Mouse (Mus musculus): ENCODE results near the gene Kmt5a. TPM values are rescaled to one million over a fixed set of nuclear protein-coding genes. Genes with fewer than 3 reads are reported as not detected.

Kmt5a gene
- polyA plus RNA-seq, 1 experiment: 81.1 TPM

DNA sequence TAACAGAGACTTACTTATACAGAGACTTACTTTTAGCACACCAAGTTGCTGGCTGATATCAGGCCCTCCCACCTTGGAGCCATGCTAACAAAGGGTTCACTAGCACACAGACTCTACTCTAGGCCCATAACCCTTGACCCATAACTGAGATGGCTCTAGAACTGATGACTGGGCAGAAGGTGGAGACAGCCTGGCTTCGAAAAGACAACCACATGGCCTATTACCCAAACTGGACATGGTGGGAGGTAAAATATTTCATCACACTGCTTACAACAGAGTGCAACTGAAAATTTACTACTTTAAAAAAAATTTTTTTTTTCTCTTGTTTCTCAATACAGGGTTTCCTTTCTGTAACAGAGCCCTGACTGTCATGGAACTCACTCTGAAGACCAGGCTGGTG is 28.0 kb downstream of the Kmt5a start:
- H3K27me3 ChIP-seq (replicated peaks; ENCODE audit: control insufficient read depth, insufficient read depth, low read length): no peaks in the 10 kb centered on the region
- peaks cover 6% of the 10 kb centered on the region; the same call in 1 of the 2 replicates for H3K36me3 ChIP-seq (ENCODE audit: control insufficient read depth, insufficient read depth, low read length)
- TF ChIP-seq POLR2A (IDR thresholded peaks at IDR 0.05; ENCODE audit: low read depth, low read length) (no peak), CTCF (conservative IDR thresholded peaks at IDR 0.05; ENCODE audit: insufficient read depth, insufficient read length, low read depth, low read length) (no peak)
- H3K4me1 ChIP-seq (ENCODE audit: control insufficient read depth, insufficient read depth, low read length): peaks cover 6% of the 10 kb centered on the region
- no peak overlapping the region for H3K4me3 ChIP-seq (ENCODE audit: insufficient read depth, low read depth, low read length)
- WGBS: 61% methylated on average over 1 of the region's 1 CpGs
- DNase-seq: peak; percentile 61
- no peak overlapping the region for H3K27ac ChIP-seq (ENCODE audit: insufficient read depth, low read depth, low read length)

GRCm38 (mm10) chr5:124468365-124468764 is 28.6 kb downstream of the Kmt5a start:
- Histone ChIP-seq H3K27me3 (replicated peaks; ENCODE audit: control insufficient read depth, insufficient read depth, low read length) (no peaks in the 10 kb centered on the region), H3K4me3 (ENCODE audit: insufficient read depth, low read depth, low read length) (no peak overlapping the region), H3K36me3 (ENCODE audit: control insufficient read depth, insufficient read depth, low read length) (peaks cover 6% of the 10 kb centered on the region; the same call in 1 of the 2 replicates), H3K4me1 (ENCODE audit: control insufficient read depth, insufficient read depth, low read length) (peaks cover 6% of the 10 kb centered on the region), H3K27ac (ENCODE audit: insufficient read depth, low read depth, low read length) (no peak overlapping the region)
- TF ChIP-seq POLR2A (IDR thresholded peaks at IDR 0.05; ENCODE audit: low read depth, low read length): no peak
- DNase-seq: no peak
- 82% methylated on average over 7 of the region's 7 CpGs for WGBS

- TF ChIP-seq CTCF (conservative IDR thresholded peaks at IDR 0.05; ENCODE audit: insufficient read depth, insufficient read length, low read depth, low read length) (no peak), POLR2A (IDR thresholded peaks at IDR 0.05; ENCODE audit: low read depth, low read length) (no peak)
- peaks cover 6% of the 10 kb centered on the region; the same call in 1 of the 2 replicates for H3K36me3 ChIP-seq (ENCODE audit: control insufficient read depth, insufficient read depth, low read length)
- DNase-seq: no peak
These were observed 29.8 kb downstream of the Kmt5a start for GRCm38 (mm10) chr5:124469486-124469885.

DNA sequence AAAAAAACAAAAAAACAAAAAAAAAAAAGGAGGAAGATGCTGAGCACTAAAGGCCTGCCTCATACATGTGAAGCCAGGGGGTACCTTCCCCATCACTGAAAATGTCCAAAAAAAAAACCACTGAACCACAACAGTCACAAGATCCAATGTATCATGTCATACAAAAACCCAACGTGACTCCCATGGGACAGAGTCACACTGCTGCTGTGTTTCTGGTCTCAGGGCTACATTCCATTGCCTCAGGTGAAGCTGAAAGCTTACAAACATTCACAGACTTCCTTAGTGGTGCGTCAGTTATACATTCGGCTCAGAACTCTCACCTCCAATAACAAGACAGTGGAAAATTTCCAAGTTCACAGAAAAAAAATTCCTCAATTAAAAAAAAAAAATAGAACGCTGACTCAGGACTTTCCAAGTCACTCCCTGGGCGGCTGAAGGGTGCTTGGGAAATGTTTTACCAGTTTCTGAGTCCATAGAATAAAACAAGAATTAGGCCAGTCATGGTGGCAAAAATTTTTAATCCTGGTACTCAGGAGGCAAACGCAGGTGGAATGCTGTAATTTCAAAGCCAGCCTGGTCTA is 31.0 kb downstream of the Kmt5a start:
- Histone ChIP-seq H3K27me3 (replicated peaks; ENCODE audit: control insufficient read depth, insufficient read depth, low read length) (no peaks in the 10 kb centered on the region), H3K36me3 (ENCODE audit: control insufficient read depth, insufficient read depth, low read length) (peaks cover 6% of the 10 kb centered on the region; the same call in 1 of the 2 replicates), H3K4me3 (ENCODE audit: insufficient read depth, low read depth, low read length) (no peak overlapping the region), H3K4me1 (ENCODE audit: control insufficient read depth, insufficient read depth, low read length) (peaks cover 11% of the 10 kb centered on the region), H3K27ac (ENCODE audit: insufficient read depth, low read depth, low read length) (peak overlapping the region; percentile 92)
- DNase-seq: peak; percentile 78
- TF ChIP-seq POLR2A (IDR thresholded peaks at IDR 0.05; ENCODE audit: low read depth, low read length): no peak
- no peak for TF ChIP-seq CTCF (conservative IDR thresholded peaks at IDR 0.05; ENCODE audit: insufficient read depth, insufficient read length, low read depth, low read length)
- WGBS: 26% methylated on average over 6 of the region's 6 CpGs

More at GRCm38 (mm10) chr5:124469486-124469885, 29.8 kb downstream of the Kmt5a start:
- WGBS: 98% methylated on average over 6 of the region's 6 CpGs
- no peak overlapping the region for H3K27ac ChIP-seq (ENCODE audit: insufficient read depth, low read depth, low read length)
- no peaks in the 10 kb centered on the region for H3K27me3 ChIP-seq (replicated peaks; ENCODE audit: control insufficient read depth, insufficient read depth, low read length)
- H3K4me3 ChIP-seq (ENCODE audit: insufficient read depth, low read depth, low read length): no peak overlapping the region
- H3K4me1 ChIP-seq (ENCODE audit: control insufficient read depth, insufficient read depth, low read length): peaks cover 6% of the 10 kb centered on the region

- Histone ChIP-seq H3K27ac (ENCODE audit: insufficient read depth, low read depth, low read length) (peak overlapping the region; percentile 37), H3K36me3 (ENCODE audit: control insufficient read depth, insufficient read depth, low read length) (no peaks in the 10 kb centered on the region), H3K27me3 (replicated peaks; ENCODE audit: control insufficient read depth, insufficient read depth, low read length) (no peaks in the 10 kb centered on the region), H3K4me1 (ENCODE audit: control insufficient read depth, insufficient read depth, low read length) (peaks cover 5% of the 10 kb centered on the region; the same call in 1 of the 2 replicates), H3K4me3 (ENCODE audit: insufficient read depth, low read depth, low read length) (no peak overlapping the region)
- DNase-seq: no peak
- WGBS: 61% methylated on average over 1 of the region's 1 CpGs
- no peak for TF ChIP-seq POLR2A (IDR thresholded peaks at IDR 0.05; ENCODE audit: low read depth, low read length)
- no peak for TF ChIP-seq CTCF (conservative IDR thresholded peaks at IDR 0.05; ENCODE audit: insufficient read depth, insufficient read length, low read depth, low read length)
These were observed 39.1 kb downstream of the Kmt5a start for GRCm38 (mm10) chr5:124478873-124479204.

DNA sequence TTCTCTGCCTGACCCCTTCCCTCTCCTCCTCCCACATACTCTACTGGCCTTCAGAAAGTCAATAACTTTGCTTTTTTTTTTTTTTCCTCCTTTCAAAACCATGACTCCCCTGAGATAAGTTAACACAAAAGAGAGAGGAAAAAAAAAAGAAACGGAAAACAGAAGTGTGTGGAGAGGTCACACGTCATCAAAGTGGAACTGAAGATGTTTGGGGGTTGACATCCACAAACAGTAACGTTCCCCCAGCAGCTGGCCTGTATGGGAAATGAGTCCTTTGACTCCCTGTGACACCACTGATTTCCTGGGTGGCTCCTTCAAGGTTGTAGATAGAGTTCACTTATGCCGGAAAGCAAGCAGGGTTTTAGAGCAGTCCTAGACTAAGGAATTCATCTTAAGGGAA is 40.4 kb downstream of the Kmt5a start:
- 66% methylated on average over 4 of the region's 4 CpGs for WGBS
- no peaks in the 10 kb centered on the region for H3K36me3 ChIP-seq (ENCODE audit: control insufficient read depth, insufficient read depth, low read length)
- peaks cover 8% of the 10 kb centered on the region; the same call in 1 of the 2 replicates for H3K4me1 ChIP-seq (ENCODE audit: control insufficient read depth, insufficient read depth, low read length)
- TF ChIP-seq POLR2A (IDR thresholded peaks at IDR 0.05; ENCODE audit: low read depth, low read length) (no peak), CTCF (conservative IDR thresholded peaks at IDR 0.05; ENCODE audit: insufficient read depth, insufficient read length, low read depth, low read length) (no peak)
- no peak overlapping the region for H3K27ac ChIP-seq (ENCODE audit: insufficient read depth, low read depth, low read length)
- no peak for DNase-seq
- H3K27me3 ChIP-seq (replicated peaks; ENCODE audit: control insufficient read depth, insufficient read depth, low read length): no peaks in the 10 kb centered on the region
- no peak overlapping the region for H3K4me3 ChIP-seq (ENCODE audit: insufficient read depth, low read depth, low read length)

DNA sequence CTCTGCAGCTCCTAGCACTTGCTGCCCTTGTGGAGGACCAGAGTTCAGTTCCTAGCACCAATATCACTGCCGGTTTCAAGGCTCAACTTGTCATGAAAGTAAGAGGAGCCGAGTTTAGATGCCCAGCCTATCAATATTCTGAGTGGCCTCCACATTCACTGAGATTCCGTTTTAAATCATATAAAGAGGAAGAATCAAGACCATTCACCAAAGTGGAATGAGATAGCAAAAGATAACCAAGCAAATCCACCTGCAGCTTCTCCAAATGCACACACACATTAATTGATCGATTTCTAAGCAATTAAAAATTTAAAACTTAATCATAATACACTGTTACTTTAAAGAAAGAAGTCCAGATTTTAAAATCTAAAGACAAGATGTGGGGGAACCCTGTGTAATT is 42.0 kb downstream of the Kmt5a start:
- Histone ChIP-seq H3K4me3 (ENCODE audit: insufficient read depth, low read depth, low read length) (no peak overlapping the region), H3K36me3 (ENCODE audit: control insufficient read depth, insufficient read depth, low read length) (no peaks in the 10 kb centered on the region), H3K27me3 (replicated peaks; ENCODE audit: control insufficient read depth, insufficient read depth, low read length) (no peaks in the 10 kb centered on the region), H3K27ac (ENCODE audit: insufficient read depth, low read depth, low read length) (no peak overlapping the region), H3K4me1 (ENCODE audit: control insufficient read depth, insufficient read depth, low read length) (peaks cover 3% of the 10 kb centered on the region; the same call in 1 of the 2 replicates)
- DNase-seq: no peak
- WGBS: 90% methylated on average over 4 of the region's 4 CpGs
- TF ChIP-seq CTCF (conservative IDR thresholded peaks at IDR 0.05; ENCODE audit: insufficient read depth, insufficient read length, low read depth, low read length) (no peak), POLR2A (IDR thresholded peaks at IDR 0.05; ENCODE audit: low read depth, low read length) (no peak)

All from kidney, adult 2 months (tissue).